Mouse (Mus musculus) stomach, embryonic 15.5 days (tissue): ENCODE data around the gene Rgs14. TPM values are rescaled to one million over a fixed set of nuclear protein-coding genes. Genes with fewer than 3 reads are reported as not detected.

ENCODE experiments used
- ATAC-seq: fragments of 200-750 bp; cut with Nextera tagmentation; 2 replicates; pipeline ENCODE4 v1.8.0; 2017; ENCODE audit warnings: low read depth, moderate number of reproducible peaks, moderate TSS enrichment; ENCODE audit not compliant: insufficient read depth, low FRiP score
- H3K27ac ChIP-seq: fragments of 300-500 bp; sonication (generic); 2 replicates; pipeline ENCODE4 v1.5.1; 2015; ENCODE audit warnings: mild to moderate bottlenecking, inconsistent platforms
- H3K27me3 ChIP-seq: fragments of 300-500 bp; sonication (generic); replicated peaks from 2 replicates; pipeline ENCODE4 v1.6.1; 2015; ENCODE audit warnings: inconsistent platforms
- H3K36me3 ChIP-seq: fragments of 300-500 bp; sonication (generic); 2 replicates; pipeline ENCODE4 v1.6.1; 2015; ENCODE audit warnings: inconsistent platforms
- H3K4me1 ChIP-seq: fragments of 300-500 bp; sonication (generic); 2 replicates; pipeline ENCODE4 v1.6.1; 2015; ENCODE audit warnings: inconsistent platforms
- H3K4me2 ChIP-seq: fragments of 300-500 bp; sonication (generic); 2 replicates; pipeline ENCODE4 v1.6.1; 2015; ENCODE audit warnings: mild to moderate bottlenecking, inconsistent platforms
- H3K4me3 ChIP-seq: fragments of 300-500 bp; sonication (generic); replicated peaks from 2 replicates; pipeline ENCODE4 v1.5.1; 2015; ENCODE audit warnings: inconsistent platforms
- H3K9ac ChIP-seq: fragments of 300-500 bp; sonication (generic); 2 replicates; pipeline ENCODE4 v1.6.1; 2015; ENCODE audit warnings: inconsistent platforms
- H3K9me3 ChIP-seq: fragments of 300-500 bp; sonication (generic); 2 replicates; pipeline ENCODE4 v1.6.1; 2016; ENCODE audit warnings: inconsistent platforms
- WGBS: fragments of 180-500 bp; shearing (Covaris S2); methylation state at CpG from one replicate; pipeline ENCODE4 v1.1.7; 2015; 5-methylcytosine and 5-hydroxymethylcytosine counted together
- polyA plus RNA-seq: library from polyadenylated mRNA; unstranded; fragments of >200 nt; fragmentation: Nextera tagmentation; extraction: Ambion mirVana; gene quantifications from 2 replicates; pipeline ENCODE4 v1.2.1, GENCODE M21; 2015

Gene Rgs14
- 1.3 and 1.5 TPM in 2 replicates for polyA plus RNA-seq

- Histone ChIP-seq H3K4me1 (0 out of 2 replicates have a peak, but pooled peaks cover 5% of the 10 kb centered on the region), H3K27me3 (no peaks in the 10 kb centered on the region; the same call in 1 of the 2 replicates), H3K27ac (0 out of 2 replicates have a peak within 1 kb of the TSS, but pooled peaks have one; percentile 52), H3K36me3 (no peaks in the 10 kb centered on the region), H3K4me2 (0 out of 2 replicates have a peak within 1 kb of the TSS, but pooled peaks have one; percentile 10), H3K9ac (no peak within 1 kb of the TSS), H3K9me3 (no peaks in the 10 kb centered on the region), H3K4me3 (peak within 1 kb of the TSS; percentile 13)
- no peak for ATAC-seq
- WGBS = 57% methylated on average over 13 of the region's 13 CpGs
Observed at GRCm38 (mm10) chr13:55369531-55370114, at the start of gene Rgs14. Gene Rgs14, plus strand, starts transcription at chr13:55369732.

- H3K9me3 ChIP-seq = no peaks in the 10 kb centered on the region
- no peak for ATAC-seq
- H3K4me2 ChIP-seq = peak within 1 kb of the TSS; percentile 70
- peak within 1 kb of the TSS; percentile 73 for H3K4me3 ChIP-seq
- peak within 1 kb of the TSS; percentile 87 for H3K27ac ChIP-seq
- peaks cover 37% of the 10 kb centered on the region for H3K4me1 ChIP-seq
- 77% methylated on average over 4 of the region's 4 CpGs for WGBS
- no peaks in the 10 kb centered on the region for H3K27me3 ChIP-seq
- H3K36me3 ChIP-seq = peaks cover 20% of the 10 kb centered on the region
- peak within 1 kb of the TSS; percentile 71 for H3K9ac ChIP-seq
Observed at GRCm38 (mm10) chr13:55319931-55320533, 49.5 kb upstream of the Rgs14 start, which contains the start of gene Prelid1. Gene Prelid1, plus strand, starts transcription at chr13:55320500.

- Histone ChIP-seq H3K27ac (peak within 1 kb of the TSS; percentile 87), H3K9me3 (no peaks in the 10 kb centered on the region), H3K9ac (peak within 1 kb of the TSS; percentile 71), H3K4me3 (peak within 1 kb of the TSS; percentile 73), H3K36me3 (peaks cover 32% of the 10 kb centered on the region), H3K4me2 (peak within 1 kb of the TSS; percentile 70), H3K27me3 (no peaks in the 10 kb centered on the region), H3K4me1 (peaks cover 45% of the 10 kb centered on the region)
- WGBS = under 1% methylated on average over 73 of the region's 73 CpGs
- ATAC-seq = peak; percentile 92
Observed at GRCm38 (mm10) chr13:55321434-55322129, 48.0 kb upstream of the Rgs14 start, which contains the start of gene Rab24. Gene Rab24, minus strand, starts transcription at chr13:55321946.

- under 1% methylated on average over 31 of the region's 31 CpGs for WGBS
- H3K36me3 ChIP-seq = peaks cover 32% of the 10 kb centered on the region
- H3K4me3 ChIP-seq = peak overlapping the region; percentile 73
- no peaks in the 10 kb centered on the region for H3K27me3 ChIP-seq
- peak overlapping the region; percentile 70 for H3K4me2 ChIP-seq
- 0 out of 2 replicates have a peak, but pooled peaks have one; percentile 5 for ATAC-seq
- peak overlapping the region; percentile 71 for H3K9ac ChIP-seq
- peaks cover 51% of the 10 kb centered on the region for H3K4me1 ChIP-seq
- peak overlapping the region; percentile 87 for H3K27ac ChIP-seq
- no peaks in the 10 kb centered on the region for H3K9me3 ChIP-seq
Observed at GRCm38 (mm10) chr13:55322130-55322825, 47.3 kb upstream of the Rgs14 start.

GRCm38 (mm10) chr13:55325596-55325995, 43.9 kb upstream of the Rgs14 start:
- Histone ChIP-seq H3K27ac (no peak overlapping the region), H3K4me1 (peaks cover 62% of the 10 kb centered on the region), H3K4me3 (no peak overlapping the region), H3K4me2 (no peak overlapping the region), H3K9me3 (no peaks in the 10 kb centered on the region), H3K9ac (no peak overlapping the region), H3K36me3 (peaks cover 29% of the 10 kb centered on the region), H3K27me3 (no peaks in the 10 kb centered on the region)
- WGBS = 80% methylated on average over 11 of the region's 11 CpGs
- ATAC-seq = no peak

DNA sequence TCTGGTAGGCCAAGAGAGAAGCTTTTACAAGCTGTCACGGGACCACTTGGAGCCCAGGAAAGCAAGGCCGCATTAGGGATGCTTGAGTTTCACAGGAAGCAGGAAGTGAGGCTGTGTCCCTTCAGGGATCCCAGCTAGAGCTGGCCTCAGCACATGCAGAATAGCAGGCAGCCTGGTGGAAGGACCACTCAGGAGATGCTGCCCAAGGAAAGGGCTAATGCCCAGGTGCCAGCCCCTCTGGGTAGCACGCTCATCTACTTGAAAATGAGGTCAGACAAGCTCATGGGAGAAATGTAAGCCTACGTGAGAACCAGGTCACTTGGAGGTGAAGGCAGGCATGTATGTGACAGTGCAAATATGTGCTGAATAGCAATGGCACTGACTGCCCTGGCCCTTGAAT, 42.4 kb upstream of the Rgs14 start:
- peaks cover 29% of the 10 kb centered on the region for H3K36me3 ChIP-seq
- peak overlapping the region; percentile 36 for H3K27ac ChIP-seq
- peaks cover 56% of the 10 kb centered on the region for H3K4me1 ChIP-seq
- no peak overlapping the region for H3K4me3 ChIP-seq
- H3K27me3 ChIP-seq = no peaks in the 10 kb centered on the region
- WGBS = 36% methylated on average over 4 of the region's 4 CpGs
- no peak overlapping the region for H3K9ac ChIP-seq
- H3K4me2 ChIP-seq = peak overlapping the region; percentile 4; the same call in 1 of the 2 replicates
- ATAC-seq = no peak
- no peaks in the 10 kb centered on the region for H3K9me3 ChIP-seq

GRCm38 (mm10) chr13:55327633-55328032, 41.9 kb upstream of the Rgs14 start:
- Histone ChIP-seq H3K4me2 (peak overlapping the region; percentile 96; the same call in 1 of the 2 replicates), H3K9ac (no peak overlapping the region; the same call in 1 of the 2 replicates), H3K4me3 (peak overlapping the region; percentile 75; the same call in 1 of the 2 replicates), H3K4me1 (peaks cover 56% of the 10 kb centered on the region), H3K27ac (peak overlapping the region; percentile 36; the same call in 1 of the 2 replicates), H3K9me3 (no peaks in the 10 kb centered on the region), H3K36me3 (peaks cover 29% of the 10 kb centered on the region), H3K27me3 (no peaks in the 10 kb centered on the region)
- peak; percentile 24; the same call in 1 of the 2 replicates for ATAC-seq
- WGBS = 38% methylated on average over 6 of the region's 8 CpGs

- Histone ChIP-seq H3K9me3 (no peaks in the 10 kb centered on the region), H3K27me3 (no peaks in the 10 kb centered on the region), H3K9ac (peak overlapping the region; percentile 30), H3K36me3 (peaks cover 27% of the 10 kb centered on the region), H3K4me2 (peak overlapping the region; percentile 96), H3K4me1 (peaks cover 51% of the 10 kb centered on the region), H3K4me3 (peak overlapping the region; percentile 75), H3K27ac (no peak overlapping the region)
- WGBS = 88% methylated on average over 6 of the region's 6 CpGs
- ATAC-seq = no peak
Observed at GRCm38 (mm10) chr13:55328171-55328570, 41.4 kb upstream of the Rgs14 start.

- Histone ChIP-seq H3K4me2 (peak overlapping the region; percentile 96), H3K9ac (peak overlapping the region; percentile 30; the same call in 1 of the 2 replicates), H3K9me3 (no peaks in the 10 kb centered on the region), H3K4me3 (peak overlapping the region; percentile 75), H3K36me3 (peaks cover 22% of the 10 kb centered on the region), H3K27ac (no peak overlapping the region), H3K27me3 (no peaks in the 10 kb centered on the region), H3K4me1 (peaks cover 47% of the 10 kb centered on the region)
- WGBS = 74% methylated on average over 4 of the region's 4 CpGs
- ATAC-seq = no peak
Observed at GRCm38 (mm10) chr13:55328641-55329040, 40.9 kb upstream of the Rgs14 start.

- Histone ChIP-seq H3K4me1 (peaks cover 41% of the 10 kb centered on the region), H3K4me3 (peak overlapping the region; percentile 75), H3K4me2 (peak overlapping the region; percentile 96), H3K36me3 (peaks cover 17% of the 10 kb centered on the region), H3K9ac (peak overlapping the region; percentile 46), H3K27me3 (no peaks in the 10 kb centered on the region), H3K27ac (peak overlapping the region; percentile 73), H3K9me3 (no peaks in the 10 kb centered on the region)
- WGBS = under 1% methylated on average over 27 of the region's 29 CpGs
- no peak for ATAC-seq
Observed at GRCm38 (mm10) chr13:55329109-55329682, 40.3 kb upstream of the Rgs14 start.
